Mouse (Mus musculus): ENCODE results near the gene Hspb8. TPM values are rescaled to one million over a fixed set of nuclear protein-coding genes. Genes with fewer than 3 reads are reported as not detected.
A peak's percentile ranks its signal among the peaks of the same experiment; 100 is the strongest.
"Not testable (repeated sequence)": the region's sequence is repeated elsewhere in the genome, so short reads cannot be mapped to it uniquely, and the experiment has no call there.

Gene Hspb8
- polyA plus RNA-seq, 1 experiment from 2014 or later, result 10.5 TPM

GRCm38 (mm10) chr5:116389321-116389720, 33.3 kb downstream of the Hspb8 start:
- 77% methylated on average over 4 of the region's 4 CpGs for WGBS
- Histone ChIP-seq H3K4me1 (replicated peaks; ENCODE audit: control insufficient read depth, insufficient read depth, low read length) (no peaks in the 10 kb centered on the region), H3K9me3 (ENCODE audit: control insufficient read depth) (no peaks in the 10 kb centered on the region), H3K27ac (ENCODE audit: low read depth, low read length) (no peak overlapping the region), H3K4me2 (replicated peaks; ENCODE audit: low read depth) (no peak overlapping the region), H3K4me3 (ENCODE audit: low read depth, low read length) (no peak overlapping the region), H3K9ac (ENCODE audit: low read depth, low read length) (no peak overlapping the region), H3K27me3 (replicated peaks; ENCODE audit: control insufficient read depth, insufficient read depth, low read length) (no peaks in the 10 kb centered on the region), H3K36me3 (ENCODE audit: control insufficient read depth, insufficient read depth) (no peaks in the 10 kb centered on the region)
- no peak for TF ChIP-seq CTCF (IDR thresholded peaks at IDR 0.05; ENCODE audit: low read depth)
- no peak for ATAC-seq

- WGBS, result 62% methylated on average over 9 of the region's 9 CpGs
- no peak for TF ChIP-seq CTCF (IDR thresholded peaks at IDR 0.05; ENCODE audit: low read depth)
- H3K27me3 ChIP-seq (replicated peaks; ENCODE audit: control insufficient read depth, insufficient read depth, low read length), result no peaks in the 10 kb centered on the region
Observed at GRCm38 (mm10) chr5:116387302-116387935, 35.2 kb downstream of the Hspb8 start.

GRCm38 (mm10) chr5:116386020-116386419, 36.6 kb downstream of the Hspb8 start:
- TF ChIP-seq CTCF (IDR thresholded peaks at IDR 0.05; ENCODE audit: low read depth), result peak; percentile 73

More at GRCm38 (mm10) chr5:116387302-116387935, 35.2 kb downstream of the Hspb8 start:
- H3K4me1 ChIP-seq (replicated peaks; ENCODE audit: control insufficient read depth, insufficient read depth, low read length), result no peaks in the 10 kb centered on the region
- no peak overlapping the region for H3K4me3 ChIP-seq (ENCODE audit: low read depth, low read length)
- no peak for ATAC-seq
- no peak overlapping the region for H3K9ac ChIP-seq (ENCODE audit: low read depth, low read length)
- no peaks in the 10 kb centered on the region for H3K36me3 ChIP-seq (ENCODE audit: control insufficient read depth, insufficient read depth)
- no peaks in the 10 kb centered on the region for H3K9me3 ChIP-seq (ENCODE audit: control insufficient read depth)
- H3K4me2 ChIP-seq (replicated peaks; ENCODE audit: low read depth), result no peak overlapping the region
- no peak overlapping the region for H3K27ac ChIP-seq (ENCODE audit: low read depth, low read length)

GRCm38 (mm10) chr5:116382646-116383045, 40.0 kb downstream of the Hspb8 start:
- H3K27me3 ChIP-seq (replicated peaks; ENCODE audit: control insufficient read depth, insufficient read depth, low read length); ATAC-seq; H3K9me3 ChIP-seq (ENCODE audit: control insufficient read depth); H3K27ac ChIP-seq (ENCODE audit: low read depth, low read length); H3K36me3 ChIP-seq (ENCODE audit: control insufficient read depth, insufficient read depth); H3K4me2 ChIP-seq (replicated peaks; ENCODE audit: low read depth); H3K4me1 ChIP-seq (replicated peaks; ENCODE audit: control insufficient read depth, insufficient read depth, low read length); H3K4me3 ChIP-seq (ENCODE audit: low read depth, low read length); H3K9ac ChIP-seq (ENCODE audit: low read depth, low read length): not testable (repeated sequence)
- 91% methylated on average over 7 of the region's 7 CpGs for WGBS

More at GRCm38 (mm10) chr5:116386020-116386419, 36.6 kb downstream of the Hspb8 start:
- H3K9me3 ChIP-seq (ENCODE audit: control insufficient read depth), result no peaks in the 10 kb centered on the region
- H3K4me1 ChIP-seq (replicated peaks; ENCODE audit: control insufficient read depth, insufficient read depth, low read length), result no peaks in the 10 kb centered on the region
- no peak overlapping the region for H3K4me2 ChIP-seq (replicated peaks; ENCODE audit: low read depth)
- H3K27me3 ChIP-seq (replicated peaks; ENCODE audit: control insufficient read depth, insufficient read depth, low read length), result no peaks in the 10 kb centered on the region
- H3K36me3 ChIP-seq (ENCODE audit: control insufficient read depth, insufficient read depth), result no peaks in the 10 kb centered on the region
- no peak overlapping the region for H3K9ac ChIP-seq (ENCODE audit: low read depth, low read length)
- 42% methylated on average over 11 of the region's 11 CpGs for WGBS
- no peak overlapping the region for H3K4me3 ChIP-seq (ENCODE audit: low read depth, low read length)
- no peak for ATAC-seq
- no peak overlapping the region for H3K27ac ChIP-seq (ENCODE audit: low read depth, low read length)

GRCm38 (mm10) chr5:116381726-116382125, 40.9 kb downstream of the Hspb8 start:
- H3K4me1 ChIP-seq (replicated peaks; ENCODE audit: control insufficient read depth, insufficient read depth, low read length), result no peaks in the 10 kb centered on the region
- no peak overlapping the region for H3K4me3 ChIP-seq (ENCODE audit: low read depth, low read length)
- 70% methylated on average over 6 of the region's 6 CpGs for WGBS
- no peaks in the 10 kb centered on the region for H3K9me3 ChIP-seq (ENCODE audit: control insufficient read depth)
- ATAC-seq, result no peak
- no peaks in the 10 kb centered on the region for H3K27me3 ChIP-seq (replicated peaks; ENCODE audit: control insufficient read depth, insufficient read depth, low read length)
- TF ChIP-seq CTCF (IDR thresholded peaks at IDR 0.05; ENCODE audit: low read depth), result no peak
- H3K4me2 ChIP-seq (replicated peaks; ENCODE audit: low read depth), result no peak overlapping the region
- no peak overlapping the region for H3K9ac ChIP-seq (ENCODE audit: low read depth, low read length)
- H3K27ac ChIP-seq (ENCODE audit: low read depth, low read length), result no peak overlapping the region
- H3K36me3 ChIP-seq (ENCODE audit: control insufficient read depth, insufficient read depth), result no peaks in the 10 kb centered on the region

- TF ChIP-seq CTCF (IDR thresholded peaks at IDR 0.05; ENCODE audit: low read depth), result no peak
- WGBS, result 79% methylated on average over 15 of the region's 15 CpGs
- Histone ChIP-seq H3K9ac (ENCODE audit: low read depth, low read length) (no peak overlapping the region), H3K36me3 (ENCODE audit: control insufficient read depth, insufficient read depth) (no peaks in the 10 kb centered on the region), H3K9me3 (ENCODE audit: control insufficient read depth) (no peaks in the 10 kb centered on the region), H3K27ac (ENCODE audit: low read depth, low read length) (no peak overlapping the region), H3K27me3 (replicated peaks; ENCODE audit: control insufficient read depth, insufficient read depth, low read length) (no peaks in the 10 kb centered on the region), H3K4me3 (ENCODE audit: low read depth, low read length) (no peak overlapping the region), H3K4me2 (replicated peaks; ENCODE audit: low read depth) (no peak overlapping the region), H3K4me1 (replicated peaks; ENCODE audit: control insufficient read depth, insufficient read depth, low read length) (no peaks in the 10 kb centered on the region)
- no peak for ATAC-seq
Observed at GRCm38 (mm10) chr5:116381217-116381616, 41.4 kb downstream of the Hspb8 start.
